Mouse (Mus musculus): Measurements from ENCODE around the gene Gdi1. TPM values are rescaled to one million over a fixed set of nuclear protein-coding genes. Genes with fewer than 3 reads are reported as not detected.

The Gdi1 gene
- polyA plus RNA-seq, 1 experiment from 2014 or later, result 761 TPM

- 13% methylated on average over 14 of the region's 14 CpGs for WGBS
Measured at GRCm38 (mm10) chrX:74281041-74281731, 23.6 kb upstream of the Gdi1 start.

DNA sequence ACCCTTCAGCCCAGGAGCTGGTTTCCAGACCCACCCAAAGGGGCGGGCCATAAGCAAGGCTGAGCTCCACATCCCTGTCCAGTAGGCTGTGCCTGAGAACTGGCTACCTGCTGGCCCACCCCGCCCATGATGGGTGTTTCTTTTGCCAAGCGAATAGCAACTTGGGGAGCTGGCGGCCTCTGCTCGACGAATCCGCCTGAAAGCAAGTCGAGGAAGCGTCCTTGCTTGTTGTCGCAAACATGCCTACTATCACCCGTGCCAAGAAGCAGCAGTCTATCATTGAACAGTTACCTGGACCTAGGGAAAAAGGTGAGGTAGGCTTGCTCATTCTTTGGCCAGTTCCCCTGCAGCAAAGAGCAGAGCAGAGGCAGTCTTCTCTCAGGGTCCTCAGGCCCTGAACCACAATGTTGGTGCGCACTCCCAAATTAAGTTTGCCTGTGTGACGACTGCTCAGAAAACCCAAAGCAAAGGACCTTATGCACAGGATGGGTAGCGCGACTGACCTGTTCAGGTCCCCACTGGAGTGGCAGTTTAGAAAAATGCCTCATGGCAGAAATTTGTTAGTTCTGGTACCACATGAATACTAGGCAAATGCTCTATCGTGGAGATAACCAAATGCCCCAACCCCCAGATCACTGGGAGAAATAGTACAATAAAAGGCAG, 22.9 kb upstream of the Gdi1 start, which contains the start of the genes Taz and Dnase1l1:
Gene Taz (plus strand): TSS at position 181 of the 663 bp plus-strand sequence.
Gene Dnase1l1 (minus strand): TSS at position 606 of the 663 bp plus-strand sequence.
- ATAC-seq (ENCODE audit: low read depth), result peak; percentile 52; the same call in 1 of the 2 replicates
- H3K36me3 ChIP-seq (ENCODE audit: control insufficient read depth, insufficient read depth, low read length), result no peaks in the 10 kb centered on the region
- H3K4me1 ChIP-seq (ENCODE audit: control insufficient read depth, insufficient read depth, low read length), result 0 out of 2 replicates have a peak, but pooled peaks cover 3% of the 10 kb centered on the region
- peak within 1 kb of the TSS; percentile 50 for H3K4me3 ChIP-seq (ENCODE audit: low read depth, low read length)
- H3K27ac ChIP-seq (ENCODE audit: low read depth, low read length), result peak within 1 kb of the TSS; percentile 78
- H3K9me3 ChIP-seq (ENCODE audit: control insufficient read depth, low read length), result no peaks in the 10 kb centered on the region
- H3K4me2 ChIP-seq (ENCODE audit: low read depth, low read length), result peak within 1 kb of the TSS; percentile 72
- no peaks in the 10 kb centered on the region for H3K27me3 ChIP-seq (ENCODE audit: control insufficient read depth, insufficient read depth, low read length)
- WGBS, result 8% methylated on average over 15 of the region's 16 CpGs
- peak within 1 kb of the TSS; percentile 70 for H3K9ac ChIP-seq (replicated peaks; ENCODE audit: low read depth, low read length)

More at GRCm38 (mm10) chrX:74281041-74281731, 23.6 kb upstream of the Gdi1 start:
- peak; percentile 23; the same call in 1 of the 2 replicates for ATAC-seq (ENCODE audit: low read depth)
- no peaks in the 10 kb centered on the region for H3K27me3 ChIP-seq (ENCODE audit: control insufficient read depth, insufficient read depth, low read length)
- H3K4me1 ChIP-seq (ENCODE audit: control insufficient read depth, insufficient read depth, low read length), result 0 out of 2 replicates have a peak, but pooled peaks cover 3% of the 10 kb centered on the region
- no peak overlapping the region for H3K27ac ChIP-seq (ENCODE audit: low read depth, low read length)
- no peaks in the 10 kb centered on the region for H3K36me3 ChIP-seq (ENCODE audit: control insufficient read depth, insufficient read depth, low read length)
- H3K9me3 ChIP-seq (ENCODE audit: control insufficient read depth, low read length), result no peaks in the 10 kb centered on the region
- peak overlapping the region; percentile 72 for H3K4me2 ChIP-seq (ENCODE audit: low read depth, low read length)
- peak overlapping the region; percentile 70 for H3K9ac ChIP-seq (replicated peaks; ENCODE audit: low read depth, low read length)
- H3K4me3 ChIP-seq (ENCODE audit: low read depth, low read length), result peak overlapping the region; percentile 50

GRCm38 (mm10) chrX:74282395-74283091, 22.3 kb upstream of the Gdi1 start:
- WGBS, result 16% methylated on average over 39 of the region's 39 CpGs
- peak; percentile 87 for ATAC-seq (ENCODE audit: low read depth)
- Histone ChIP-seq H3K4me3 (ENCODE audit: low read depth, low read length) (peak overlapping the region; percentile 50), H3K4me1 (ENCODE audit: control insufficient read depth, insufficient read depth, low read length) (0 out of 2 replicates have a peak, but pooled peaks cover 3% of the 10 kb centered on the region), H3K9ac (replicated peaks; ENCODE audit: low read depth, low read length) (peak overlapping the region; percentile 70), H3K4me2 (ENCODE audit: low read depth, low read length) (peak overlapping the region; percentile 72), H3K9me3 (ENCODE audit: control insufficient read depth, low read length) (no peaks in the 10 kb centered on the region), H3K36me3 (ENCODE audit: control insufficient read depth, insufficient read depth, low read length) (no peaks in the 10 kb centered on the region), H3K27me3 (ENCODE audit: control insufficient read depth, insufficient read depth, low read length) (no peaks in the 10 kb centered on the region), H3K27ac (ENCODE audit: low read depth, low read length) (peak overlapping the region; percentile 78)

- Histone ChIP-seq H3K9ac (replicated peaks; ENCODE audit: low read depth, low read length) (peak overlapping the region; percentile 70), H3K27me3 (ENCODE audit: control insufficient read depth, insufficient read depth, low read length) (no peaks in the 10 kb centered on the region), H3K9me3 (ENCODE audit: control insufficient read depth, low read length) (no peaks in the 10 kb centered on the region), H3K4me3 (ENCODE audit: low read depth, low read length) (peak overlapping the region; percentile 50), H3K27ac (ENCODE audit: low read depth, low read length) (peak overlapping the region; percentile 78), H3K36me3 (ENCODE audit: control insufficient read depth, insufficient read depth, low read length) (no peaks in the 10 kb centered on the region), H3K4me2 (ENCODE audit: low read depth, low read length) (peak overlapping the region; percentile 72), H3K4me1 (ENCODE audit: control insufficient read depth, insufficient read depth, low read length) (0 out of 2 replicates have a peak, but pooled peaks cover 3% of the 10 kb centered on the region)
- peak; percentile 33 for ATAC-seq (ENCODE audit: low read depth)
- WGBS, result 58% methylated on average over 5 of the region's 5 CpGs
Measured at GRCm38 (mm10) chrX:74283092-74283437, 21.7 kb upstream of the Gdi1 start.

DNA sequence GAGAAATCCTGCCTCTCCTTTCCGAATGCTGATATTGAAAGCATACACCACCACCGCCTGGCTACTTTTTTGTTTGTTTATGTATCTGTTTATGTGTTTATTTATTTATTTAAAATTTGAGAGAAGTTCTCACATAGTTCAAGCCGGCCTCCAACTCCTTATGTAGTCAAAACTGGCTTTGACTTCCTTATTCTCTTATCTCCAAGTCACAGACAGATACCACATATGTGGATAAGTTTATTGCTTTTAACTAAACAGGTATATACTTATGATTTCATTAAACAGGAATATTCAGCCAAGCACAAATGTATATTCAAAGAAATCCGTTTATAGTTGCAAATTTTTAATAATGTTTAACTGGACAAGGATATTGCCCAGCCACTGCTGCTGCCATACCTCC, 11.4 kb upstream of the Gdi1 start:
- no peak overlapping the region for H3K27ac ChIP-seq (ENCODE audit: low read depth, low read length)
- no peaks in the 10 kb centered on the region for H3K4me1 ChIP-seq (ENCODE audit: control insufficient read depth, insufficient read depth, low read length)
- no peaks in the 10 kb centered on the region for H3K9me3 ChIP-seq (ENCODE audit: control insufficient read depth, low read length)
- no peaks in the 10 kb centered on the region for H3K27me3 ChIP-seq (ENCODE audit: control insufficient read depth, insufficient read depth, low read length)
- no peak overlapping the region for H3K4me3 ChIP-seq (ENCODE audit: low read depth, low read length)
- no peak overlapping the region for H3K4me2 ChIP-seq (ENCODE audit: low read depth, low read length)
- no peak for ATAC-seq (ENCODE audit: low read depth)
- WGBS, result 75% methylated on average over 4 of the region's 4 CpGs
- H3K9ac ChIP-seq (replicated peaks; ENCODE audit: low read depth, low read length), result no peak overlapping the region
- no peaks in the 10 kb centered on the region for H3K36me3 ChIP-seq (ENCODE audit: control insufficient read depth, insufficient read depth, low read length)

DNA sequence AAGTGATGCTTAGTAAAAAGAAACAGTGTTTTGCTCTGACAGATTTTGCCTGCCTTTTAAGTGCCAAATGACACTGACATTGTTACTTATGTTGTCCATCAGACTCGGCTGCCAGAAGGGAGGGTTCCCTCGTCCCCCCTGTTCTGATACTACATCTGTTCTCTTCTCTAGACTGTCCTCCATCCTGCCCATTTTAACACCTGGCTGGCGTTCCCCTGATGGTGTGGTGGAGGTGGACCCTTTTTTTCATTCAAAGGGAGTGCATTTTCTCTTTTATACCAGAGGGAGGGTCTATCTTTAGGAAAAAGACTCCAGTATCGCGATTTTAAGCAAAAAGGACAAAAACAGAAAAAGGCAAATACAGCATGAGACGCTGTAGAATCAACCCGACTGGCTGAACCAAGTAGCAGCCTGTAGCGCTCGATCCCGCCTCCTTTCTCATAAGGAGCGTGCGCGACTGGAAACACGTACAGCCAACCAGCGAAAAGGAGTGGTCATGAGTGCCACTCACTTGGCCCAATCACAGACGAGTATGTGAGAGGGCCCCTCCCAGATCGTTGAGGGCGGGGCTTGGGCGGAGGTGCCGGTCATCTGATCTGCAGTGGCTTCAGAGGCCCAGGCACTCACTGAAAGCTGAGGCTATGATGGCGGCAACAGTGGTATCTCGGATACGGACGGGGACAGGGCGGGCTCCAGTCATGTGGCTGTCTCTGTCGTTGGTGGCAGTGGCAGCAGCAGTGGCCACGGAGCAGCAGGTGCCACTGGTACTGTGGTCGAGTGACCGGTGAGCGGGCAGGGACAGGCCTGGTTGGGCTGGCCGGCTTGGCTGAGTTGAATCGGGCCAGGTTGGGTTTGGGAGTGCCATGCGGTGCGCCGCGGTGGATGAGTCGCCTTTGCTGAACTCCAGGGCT, 8.0 kb upstream of the Gdi1 start, which contains the start of gene Atp6ap1:
Gene Atp6ap1 (plus strand): TSS at position 560 of the 911 bp plus-strand sequence.
- peak; percentile 99 for ATAC-seq (ENCODE audit: low read depth)
- H3K4me2 ChIP-seq (ENCODE audit: low read depth, low read length), result peak within 1 kb of the TSS; percentile 65
- H3K27ac ChIP-seq (ENCODE audit: low read depth, low read length), result peak within 1 kb of the TSS; percentile 63
- no peaks in the 10 kb centered on the region for H3K9me3 ChIP-seq (ENCODE audit: control insufficient read depth, low read length)
- 15% methylated on average over 37 of the region's 37 CpGs for WGBS
- peak within 1 kb of the TSS; percentile 72 for H3K9ac ChIP-seq (replicated peaks; ENCODE audit: low read depth, low read length)
- H3K4me1 ChIP-seq (ENCODE audit: control insufficient read depth, insufficient read depth, low read length), result no peaks in the 10 kb centered on the region
- peak within 1 kb of the TSS; percentile 53 for H3K4me3 ChIP-seq (ENCODE audit: low read depth, low read length)
- peaks cover 7% of the 10 kb centered on the region for H3K36me3 ChIP-seq (ENCODE audit: control insufficient read depth, insufficient read depth, low read length)
- no peaks in the 10 kb centered on the region for H3K27me3 ChIP-seq (ENCODE audit: control insufficient read depth, insufficient read depth, low read length)

- no peaks in the 10 kb centered on the region for H3K27me3 ChIP-seq (ENCODE audit: control insufficient read depth, insufficient read depth, low read length)
- H3K4me3 ChIP-seq (ENCODE audit: low read depth, low read length), result no peak overlapping the region
- H3K27ac ChIP-seq (ENCODE audit: low read depth, low read length), result no peak overlapping the region
- no peak for ATAC-seq (ENCODE audit: low read depth)
- no peak overlapping the region for H3K4me2 ChIP-seq (ENCODE audit: low read depth, low read length)
- no peaks in the 10 kb centered on the region for H3K4me1 ChIP-seq (ENCODE audit: control insufficient read depth, insufficient read depth, low read length)
- H3K36me3 ChIP-seq (ENCODE audit: control insufficient read depth, insufficient read depth, low read length), result peaks cover 12% of the 10 kb centered on the region
- H3K9ac ChIP-seq (replicated peaks; ENCODE audit: low read depth, low read length), result no peak overlapping the region
- 80% methylated on average over 1 of the region's 1 CpGs for WGBS
- H3K9me3 ChIP-seq (ENCODE audit: control insufficient read depth, low read length), result no peaks in the 10 kb centered on the region
Measured at GRCm38 (mm10) chrX:74298348-74298747, 6.5 kb upstream of the Gdi1 start.

DNA sequence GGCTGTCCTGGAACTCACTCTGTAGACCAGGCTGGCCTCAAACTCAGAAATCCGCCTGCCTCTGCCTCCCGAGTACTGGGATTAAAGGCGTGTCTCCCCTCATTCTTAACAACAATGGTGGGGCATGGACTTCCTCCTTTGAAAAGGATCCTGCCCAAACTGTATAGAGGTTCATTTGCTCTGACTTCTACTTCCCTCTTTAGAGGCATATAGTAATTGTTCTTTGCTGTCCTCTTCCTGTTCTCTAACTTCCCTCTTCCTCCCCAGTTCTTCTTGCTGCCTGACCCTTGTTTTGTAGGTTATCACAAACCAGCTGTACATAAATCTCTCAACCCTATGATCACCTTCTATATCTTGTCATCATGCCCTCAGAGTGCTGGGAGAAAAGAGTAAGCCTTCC, 5.1 kb upstream of the Gdi1 start:
- 83% methylated on average over 3 of the region's 3 CpGs for WGBS
- H3K27me3 ChIP-seq (ENCODE audit: control insufficient read depth, insufficient read depth, low read length), result no peaks in the 10 kb centered on the region
- peaks cover 16% of the 10 kb centered on the region for H3K36me3 ChIP-seq (ENCODE audit: control insufficient read depth, insufficient read depth, low read length)
- H3K9me3 ChIP-seq (ENCODE audit: control insufficient read depth, low read length), result no peaks in the 10 kb centered on the region
- H3K9ac ChIP-seq (replicated peaks; ENCODE audit: low read depth, low read length), result no peak overlapping the region
- H3K27ac ChIP-seq (ENCODE audit: low read depth, low read length), result no peak overlapping the region
- no peak overlapping the region for H3K4me2 ChIP-seq (ENCODE audit: low read depth, low read length)
- no peak overlapping the region for H3K4me3 ChIP-seq (ENCODE audit: low read depth, low read length)
- no peaks in the 10 kb centered on the region for H3K4me1 ChIP-seq (ENCODE audit: control insufficient read depth, insufficient read depth, low read length)
- ATAC-seq (ENCODE audit: low read depth), result no peak

Data from neural tube, embryonic 14.5 days (tissue).